Comparison of ENCODE assay signal across 17 mouse cellular contexts in the genomic region with DNA sequence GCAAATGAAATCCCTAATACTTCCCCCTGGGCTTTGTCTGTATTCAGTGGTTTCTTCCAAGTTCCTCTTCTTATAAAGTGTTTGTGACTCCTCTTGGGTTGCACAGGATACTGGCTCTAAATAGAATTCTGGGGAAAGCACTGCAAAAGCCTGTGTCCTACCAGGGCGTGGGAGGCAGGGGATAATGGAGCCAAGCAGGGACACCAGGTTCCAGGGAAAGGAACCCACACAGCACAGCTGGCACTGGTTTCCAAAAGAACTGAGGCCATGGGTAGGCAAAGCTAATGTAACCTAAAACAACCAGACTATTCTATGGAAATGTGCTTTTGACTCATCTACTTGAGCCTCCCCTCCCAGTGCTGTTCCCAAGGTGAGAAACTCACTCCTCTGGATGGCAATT. TPM values are rescaled to one million over a fixed set of nuclear protein-coding genes. Genes with fewer than 3 reads are reported as not detected.
DNase-seq lines count a peak whose midpoint lies in the region; ATAC-seq lines count a peak whose summit lies in the region.
"Had no signal": no experiment of that assay in that cellular context is flagged by ENCODE, and none has a peak within 500 bp of the region (broad histone marks: within the 10 kb centered on the region; RNA-seq: fewer than 3 reads in every experiment).

No protein-coding gene starts in this region.

- ATAC-seq in frontal cortex, adult (ENCODE audit: low TSS enrichment): peak; percentile 69
- ATAC-seq: CD4-positive, CD25-positive, alpha-beta regulatory T cell, adult 4 months; forebrain, embryonic 15.5 days had no signal

- no peak for DNase-seq in frontal cortex, postnatal 25 days (ENCODE audit: low spot score in 2 of 2)
- DNase-seq in layer of hippocampus, adult 9-11 months: peak; percentile 8
- no peak for DNase-seq in layer of hippocampus, postnatal 14 days (ENCODE audit: low spot score in 2 of 2)
- peak; percentile 14 to 26 for DNase-seq in right cerebral cortex, adult 2 months (ENCODE audit: low spot score in 2 of 2)
- no peak for DNase-seq in right cerebral cortex, postnatal 4 days
- DNase-seq in urinary bladder, postnatal 25 days (ENCODE audit: low spot score): no peak
- DNase-seq: adrenal gland, adult 8-10 months; adrenal gland, postnatal 36 days; B cell, adult 2 months; cerebellum, adult 11 months; cerebellum, adult 8-10 months; cerebellum, postnatal 14 days; embryo, embryonic 11 days; gastrocnemius, postnatal 14 days had no signal

RNA-seq across cellular contexts. Expression of a gene that starts 10.3 kb away (rescaled TPM):
- total RNA-seq in layer of hippocampus, postnatal 14 days (2021): 1 to 10 TPM; 7.5 to 8.2 TPM

Comparison
In these comparisons a context has a peak if more than half of its experiments do, and no peak if none do; other contexts are left out.
1. DNase-seq: peak in layer of hippocampus, adult 9-11 months (single experiment) and right cerebral cortex, adult 2 months (2 of 2); none in frontal cortex, postnatal 25 days (0 of 2), layer of hippocampus, postnatal 14 days (0 of 2), right cerebral cortex, postnatal 4 days (single experiment) and urinary bladder, postnatal 25 days (single experiment).